Mouse (Mus musculus): ENCODE measurements around the gene Cage1.
A peak's percentile ranks its signal among the peaks of the same experiment; 100 is the strongest.

Cage1 gene

DNA sequence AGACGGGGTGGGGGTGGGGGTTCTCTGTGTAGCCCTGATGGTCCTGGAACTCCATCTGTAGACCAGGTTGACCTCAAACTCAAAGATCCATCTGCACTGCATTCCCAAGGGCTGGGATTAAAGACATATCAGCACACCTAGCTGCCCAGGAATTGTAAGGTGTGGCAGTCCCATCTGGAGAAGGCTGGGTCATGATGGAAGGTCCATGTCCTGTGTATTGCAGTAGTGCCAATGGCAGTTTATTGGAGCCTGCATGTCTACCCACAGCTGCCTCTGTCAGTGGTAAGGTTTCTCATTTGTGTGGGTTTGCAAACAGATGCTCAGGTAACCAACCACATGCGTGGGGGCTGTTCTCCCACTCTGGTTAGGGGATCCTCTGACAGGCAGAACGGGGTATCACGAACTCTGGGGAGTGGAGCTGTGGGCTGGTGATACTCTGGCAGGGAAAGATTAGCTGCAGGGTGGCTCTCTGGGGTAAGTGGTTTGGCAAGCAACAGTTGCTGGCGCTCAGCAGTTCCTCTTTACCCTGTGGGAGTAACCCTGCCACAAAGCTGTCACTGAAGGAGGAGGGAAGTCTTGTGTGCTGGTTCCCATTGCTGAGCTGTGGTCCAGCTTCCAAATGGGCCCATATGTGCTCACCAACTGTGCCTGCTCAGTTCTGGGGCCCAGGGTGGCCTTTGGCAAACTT, 27.0 kb downstream of the Cage1 start:
- no peak for DNase-seq

DNA sequence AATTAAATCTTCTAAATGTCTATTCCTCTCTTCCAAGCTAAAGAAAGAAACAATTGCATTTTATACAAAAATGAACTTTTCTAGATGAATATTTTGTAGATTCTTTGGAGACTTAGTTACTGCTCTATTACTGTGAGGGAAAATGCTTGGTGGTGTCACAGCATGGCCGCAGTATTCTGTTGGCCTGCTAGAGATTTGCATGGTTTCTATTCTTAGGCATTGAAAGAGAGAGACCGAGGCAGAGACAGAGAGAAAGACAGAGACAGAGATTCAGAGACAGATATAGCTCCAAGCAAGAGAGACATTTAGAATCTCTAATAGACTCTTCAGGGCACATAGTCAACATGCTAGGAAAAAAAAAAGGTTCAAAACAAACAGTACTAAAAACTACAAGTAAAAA, 28.9 kb downstream of the Cage1 start:
- DNase-seq, result no peak

DNA sequence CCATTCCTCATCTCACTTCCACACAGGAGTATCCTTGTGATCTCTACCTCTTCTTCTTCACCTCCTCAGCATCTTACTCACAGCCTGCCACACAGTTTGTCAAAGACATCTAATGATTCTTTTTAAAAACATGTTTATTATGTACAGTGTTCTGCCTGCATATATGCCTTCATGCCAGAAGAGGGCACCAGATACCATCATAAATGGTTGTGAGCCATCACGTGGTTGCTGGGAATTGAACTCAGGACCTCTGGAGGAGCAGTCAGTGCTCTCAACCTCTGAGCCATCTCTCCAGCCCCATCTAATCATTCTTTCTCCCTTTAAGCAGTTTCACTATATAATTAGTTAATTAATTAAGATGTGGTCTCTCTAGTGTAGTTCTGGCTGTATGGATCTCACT, 34.4 kb downstream of the Cage1 start:
- DNase-seq, result no peak

DNA sequence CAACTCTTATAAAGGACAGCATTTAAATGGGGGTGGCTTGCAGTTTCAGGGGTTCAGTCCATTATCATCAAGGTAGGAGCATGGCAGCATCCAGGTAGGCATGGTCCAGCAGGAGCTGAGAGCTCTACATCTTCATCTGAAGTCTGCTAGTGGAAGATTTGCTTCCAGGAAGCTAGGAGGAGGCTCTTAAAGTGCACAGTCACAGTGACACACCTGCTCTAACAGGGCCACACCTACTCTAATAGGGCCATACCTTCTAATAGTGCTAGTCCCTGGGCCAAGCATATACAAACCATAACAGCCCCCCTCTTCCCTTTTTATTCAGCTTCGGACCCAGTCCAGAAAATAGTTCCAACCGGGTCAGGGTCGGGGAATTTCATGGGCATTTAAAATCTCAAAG, 37.2 kb downstream of the Cage1 start:
- DNase-seq, result no peak

DNA sequence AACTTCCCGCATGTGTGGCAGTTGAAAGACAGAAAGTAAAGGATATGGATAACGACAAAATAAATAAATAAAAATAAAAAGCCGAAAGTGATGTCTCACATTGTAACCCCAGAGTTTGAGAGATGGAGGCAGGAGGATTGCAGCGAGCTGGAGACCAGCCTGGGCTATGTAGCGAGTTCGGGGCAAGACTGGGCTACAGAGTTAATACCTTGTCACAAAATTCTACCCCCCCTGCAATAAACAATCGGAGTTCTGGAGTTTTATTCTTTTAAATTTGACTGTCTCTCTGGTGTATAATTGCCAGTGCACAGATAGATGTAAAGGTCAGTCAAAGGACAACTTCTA, 42.5 kb downstream of the Cage1 start:
- DNase-seq, result no peak

DNA sequence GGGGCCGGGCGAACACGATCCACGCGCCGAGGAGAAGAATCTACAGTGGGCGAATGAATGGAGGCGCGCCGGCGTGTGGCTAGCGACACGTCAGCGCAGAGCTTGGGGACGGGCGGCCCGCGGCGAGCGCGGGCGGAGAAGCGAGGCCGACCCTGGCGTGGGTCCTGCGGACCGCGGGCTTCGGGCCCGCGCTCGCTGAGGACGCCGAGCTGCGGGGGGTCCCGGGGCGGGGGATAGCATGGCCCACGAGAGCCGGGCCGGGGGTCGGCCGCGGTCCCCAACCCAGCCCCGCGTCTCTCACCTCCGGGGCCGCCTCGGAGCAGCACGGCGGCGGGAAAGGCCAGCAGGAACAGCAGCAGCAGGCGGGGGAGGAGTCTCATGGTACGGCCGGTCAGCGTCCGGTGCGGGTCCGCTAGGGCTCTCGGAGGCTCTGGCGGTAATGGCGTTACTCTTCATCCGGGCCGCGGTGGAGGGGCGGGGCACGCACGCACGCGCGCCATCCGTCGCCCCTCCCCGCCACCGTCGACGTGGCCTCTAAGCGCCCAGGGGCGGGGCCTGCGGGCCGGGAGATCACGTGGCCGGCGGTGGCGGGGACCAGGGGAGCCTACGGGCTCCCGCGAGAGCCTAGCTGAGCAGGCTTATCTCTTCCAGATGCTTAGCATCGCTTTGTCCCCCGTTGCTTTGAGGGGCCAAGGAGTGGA, 43.0 kb downstream of the Cage1 start, which contains the start of gene Ssr1:
TSS of gene Ssr1 (minus strand) at position 514 of the 701 bp plus-strand sequence.
- DNase-seq, result peak; percentile 97

DNA sequence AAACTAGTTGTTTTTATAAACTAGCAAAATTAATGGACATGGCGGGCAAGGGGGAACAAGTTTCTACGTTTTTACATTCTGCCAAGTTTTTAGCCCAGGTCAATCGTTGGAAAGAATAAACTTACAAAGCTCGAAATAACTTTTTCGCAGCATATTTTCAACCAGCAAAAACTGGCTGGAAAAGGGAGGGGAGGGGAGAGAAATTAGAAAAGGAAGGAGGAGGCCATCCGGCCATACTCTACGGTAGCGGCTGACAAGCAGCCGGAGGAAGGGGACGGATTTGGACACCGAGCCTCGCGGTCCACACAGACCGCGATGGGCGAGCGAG, 43.5 kb downstream of the Cage1 start:
- no peak for DNase-seq

DNA sequence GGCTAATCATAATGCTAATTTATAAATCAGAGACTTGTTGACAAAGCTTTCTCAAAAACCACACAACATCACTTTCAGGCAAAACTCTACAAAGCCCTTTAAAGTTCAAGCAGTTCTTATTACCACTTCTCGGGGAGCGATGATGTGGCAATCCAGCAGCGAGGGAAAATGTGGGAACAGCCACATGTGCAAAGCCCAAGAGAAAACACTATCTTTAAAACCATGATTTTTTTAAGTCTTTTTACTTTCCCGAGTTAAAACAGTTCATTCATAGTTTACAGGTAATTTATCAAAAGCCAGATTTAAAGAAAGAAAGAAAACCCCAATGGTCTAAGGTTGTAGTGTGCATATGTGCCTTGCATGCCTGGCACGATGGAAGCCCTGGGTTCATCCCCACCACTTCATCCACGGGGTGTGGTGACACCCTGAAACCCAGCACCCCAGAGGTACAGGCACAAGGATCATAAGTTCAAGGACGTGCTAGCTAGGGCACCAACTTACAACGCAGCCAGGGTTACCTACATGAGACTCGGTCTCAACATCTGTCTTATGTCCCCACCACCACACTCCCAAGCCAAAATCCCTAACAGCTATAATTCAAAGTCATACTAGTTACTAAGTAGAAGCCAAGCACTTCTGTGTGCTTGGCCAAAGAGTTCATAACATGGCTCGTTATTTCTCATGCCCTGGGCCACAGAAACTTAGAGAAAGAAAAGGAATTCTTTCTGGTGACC, 44.1 kb downstream of the Cage1 start:
- DNase-seq, result no peak

DNA sequence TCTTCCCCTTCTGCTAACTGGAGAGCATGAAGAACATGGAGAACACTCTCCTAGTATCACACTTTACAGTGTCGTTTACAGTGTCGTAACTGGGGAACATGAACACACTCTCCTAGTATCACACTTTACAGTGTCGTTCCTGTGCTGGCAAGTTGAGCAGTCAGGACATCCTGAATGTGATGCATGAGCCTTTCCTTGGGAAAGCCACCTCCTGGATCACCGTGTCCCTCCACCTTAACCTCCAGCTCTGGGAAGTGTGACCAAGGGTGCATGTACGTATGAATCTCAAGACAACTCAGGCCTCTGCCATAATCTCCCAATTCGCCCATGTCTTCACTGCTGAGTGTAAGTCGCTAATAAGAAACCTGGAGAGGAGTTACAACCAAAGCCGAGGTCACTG, 47.2 kb downstream of the Cage1 start:
- DNase-seq, result no peak

DNA sequence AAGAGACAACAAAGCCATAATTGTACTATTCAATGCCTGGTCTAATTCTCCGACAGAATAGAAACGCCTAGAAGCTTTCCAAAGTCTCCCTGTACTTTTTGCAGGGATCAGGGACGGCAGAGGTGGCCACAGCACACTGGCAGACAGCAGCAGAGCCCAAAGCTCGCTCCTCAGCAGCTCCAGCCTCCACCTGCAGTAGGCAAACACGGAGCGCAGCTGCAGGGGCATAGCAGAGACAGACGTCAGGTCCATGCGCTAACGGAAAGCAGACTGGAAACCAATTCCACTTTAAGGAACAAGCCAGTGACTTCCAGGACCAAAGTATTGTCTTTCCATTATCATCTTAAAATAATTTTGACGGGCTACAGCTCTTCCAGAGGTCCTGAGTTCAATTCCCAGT, 50.7 kb downstream of the Cage1 start:
- DNase-seq, result no peak

DNA sequence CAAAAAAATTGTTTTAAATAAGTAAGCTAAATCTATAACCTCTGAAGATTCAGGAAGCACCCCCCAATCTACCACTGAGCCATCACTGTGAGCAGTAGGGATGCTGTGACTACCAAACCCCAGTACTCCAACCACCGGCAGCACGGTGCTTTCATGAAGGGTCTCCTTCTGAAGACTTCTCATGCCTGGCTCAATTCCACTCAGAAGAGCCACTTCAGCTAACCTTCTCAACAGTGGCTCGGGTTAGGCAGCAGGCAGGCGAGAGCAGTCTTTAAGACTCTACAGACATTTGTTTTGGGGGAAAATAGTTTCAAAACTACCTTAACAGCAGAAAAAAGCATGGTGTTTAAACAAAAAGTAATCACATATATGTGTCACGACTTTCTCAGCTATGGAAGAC, 55.8 kb downstream of the Cage1 start:
- DNase-seq, result no peak

DNA sequence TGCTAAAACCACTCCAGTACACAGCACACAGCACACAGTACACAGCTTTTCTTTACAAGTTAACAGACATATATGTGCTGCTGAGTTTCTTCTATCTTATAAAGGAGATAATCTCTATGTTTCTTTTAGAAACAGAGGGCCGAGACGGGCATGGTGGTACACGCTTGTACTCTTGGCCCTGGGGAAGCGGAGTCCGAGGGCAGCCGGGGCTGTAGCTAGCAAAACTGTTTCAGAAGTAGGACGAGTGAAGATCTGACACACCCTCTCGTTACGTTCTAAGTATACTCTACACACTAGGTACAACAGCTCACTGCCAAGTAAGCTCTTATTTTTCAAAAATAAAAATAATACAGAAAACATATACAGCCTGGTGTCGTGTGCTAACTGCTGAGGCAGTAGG, 56.5 kb downstream of the Cage1 start:
- DNase-seq, result no peak

DNA sequence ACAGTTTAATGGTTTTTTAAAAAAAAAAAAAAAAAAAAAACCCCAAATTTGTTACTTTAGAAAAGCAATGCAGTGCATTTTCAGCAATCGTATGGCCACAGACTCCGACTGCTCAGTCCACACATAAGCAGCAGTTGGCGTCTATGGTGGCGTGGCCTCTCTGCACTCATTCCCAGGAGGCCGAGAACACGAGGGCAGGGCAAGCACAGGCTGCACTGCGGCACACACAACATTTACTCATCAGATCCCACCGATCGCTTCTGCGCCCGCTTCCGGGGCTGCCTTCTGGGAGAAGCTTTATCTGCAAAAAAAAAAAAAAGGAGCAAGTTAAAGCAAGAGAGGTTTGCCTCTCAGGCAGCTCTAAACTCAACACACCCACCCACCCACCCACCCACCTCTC, 57.4 kb downstream of the Cage1 start:
- no peak for DNase-seq

DNA sequence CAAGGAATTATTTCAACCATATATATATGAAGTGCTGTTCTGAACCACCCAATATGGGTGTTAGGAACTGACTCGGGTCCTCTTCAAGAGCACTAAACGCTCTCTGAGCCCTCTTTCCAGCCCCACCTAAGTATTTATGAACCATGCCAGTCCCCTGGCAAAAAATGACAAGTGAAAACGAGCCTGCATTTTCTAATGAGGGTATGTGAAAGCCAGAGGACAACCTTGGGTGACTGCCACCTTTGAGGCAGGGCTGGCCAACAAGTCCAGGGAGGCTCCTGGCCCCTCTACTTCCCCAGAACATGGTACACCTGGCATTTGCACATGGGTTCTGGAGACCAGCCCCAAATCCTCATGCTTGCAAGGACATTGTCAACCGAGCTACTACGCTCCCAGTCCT, 62.1 kb downstream of the Cage1 start:
- DNase-seq, result no peak

DNA sequence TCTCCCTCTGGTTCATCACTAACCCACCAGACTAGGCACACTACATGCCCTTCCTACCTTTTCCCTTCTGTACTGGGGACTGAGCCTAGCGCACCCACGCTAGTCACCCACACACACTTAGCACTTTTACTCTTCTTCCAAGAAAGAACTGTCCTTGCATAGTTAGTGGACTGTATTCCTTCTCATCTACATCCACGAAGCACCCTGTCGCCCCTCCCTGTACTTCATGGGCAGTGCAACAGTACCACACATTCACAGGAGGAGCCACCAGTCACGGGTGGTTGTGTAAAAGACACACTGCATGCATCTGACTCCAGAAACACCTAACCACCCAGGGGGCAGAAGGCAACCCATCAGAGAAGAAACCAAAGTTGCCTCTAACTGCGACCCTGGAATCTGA, 62.8 kb downstream of the Cage1 start:
- no peak for DNase-seq

DNA sequence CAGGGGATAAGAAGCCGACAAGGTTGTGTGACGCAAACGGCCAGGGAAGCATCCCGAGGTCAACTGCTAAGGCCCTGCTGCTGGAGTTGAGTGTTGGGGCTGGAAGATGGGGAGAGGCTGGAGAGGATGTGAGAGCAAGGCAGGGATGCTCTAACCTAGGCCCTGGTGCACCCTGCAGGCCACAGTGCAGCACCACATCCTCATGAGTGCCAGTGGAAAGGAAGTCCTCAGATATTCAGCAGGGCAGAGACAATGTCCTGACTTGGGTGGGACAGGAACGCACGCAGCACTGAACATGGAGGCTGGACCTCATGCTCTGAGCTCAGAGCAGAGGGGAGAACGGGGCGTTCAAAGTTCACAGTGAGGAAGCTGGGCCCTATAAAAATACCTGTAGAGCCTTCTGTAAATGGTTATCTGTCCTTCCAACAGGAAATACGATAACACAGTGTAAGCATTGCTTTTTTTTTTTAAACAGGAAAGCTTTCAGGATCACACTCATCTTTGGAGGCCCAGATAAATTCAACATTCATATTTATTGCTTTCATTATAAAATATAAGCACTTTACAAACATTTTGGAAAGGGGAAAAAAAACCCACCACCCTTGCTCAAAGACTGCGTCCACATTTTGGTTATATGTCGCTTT, 65.9 kb downstream of the Cage1 start:
- no peak for DNase-seq

DNA sequence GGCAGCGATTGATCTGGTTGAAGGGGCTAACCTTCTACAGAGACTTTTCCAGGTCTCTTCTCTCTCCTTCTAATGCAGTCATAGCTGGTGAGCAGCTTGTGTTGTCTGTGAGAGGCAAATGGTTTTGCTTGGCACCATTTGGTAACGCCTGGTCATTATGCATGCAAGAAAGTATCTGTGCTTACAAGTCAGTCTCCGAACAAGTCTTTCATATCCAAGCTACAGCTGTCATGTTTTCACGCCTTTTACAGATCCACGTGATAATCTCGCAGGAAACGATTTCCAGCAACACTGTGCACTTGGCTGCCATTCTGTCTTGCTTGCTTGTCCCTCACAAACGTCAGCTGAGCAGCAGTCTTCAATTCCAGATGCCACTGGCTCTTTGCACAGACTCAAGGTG, 66.9 kb downstream of the Cage1 start:
- DNase-seq, result no peak

DNA sequence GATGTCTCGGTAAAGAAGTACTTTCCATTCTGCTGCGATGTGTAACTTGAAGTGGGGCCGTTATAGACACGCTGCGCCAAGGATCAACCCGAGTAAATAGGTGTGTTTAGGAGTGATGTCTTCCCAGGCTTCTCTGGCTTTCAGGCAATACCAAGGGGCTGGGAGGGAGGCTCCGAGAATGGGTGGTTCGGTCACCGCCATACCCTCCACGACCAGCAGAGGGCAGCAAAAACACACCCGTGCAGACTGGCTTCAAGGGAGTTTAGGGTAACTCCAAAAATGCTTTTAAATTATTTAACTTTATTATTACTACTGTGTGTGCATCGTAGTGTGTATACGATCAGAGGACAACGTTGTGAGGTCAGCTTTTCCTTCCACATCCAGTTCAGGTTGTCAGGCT, 67.5 kb downstream of the Cage1 start:
- DNase-seq, result peak; percentile 83

DNA sequence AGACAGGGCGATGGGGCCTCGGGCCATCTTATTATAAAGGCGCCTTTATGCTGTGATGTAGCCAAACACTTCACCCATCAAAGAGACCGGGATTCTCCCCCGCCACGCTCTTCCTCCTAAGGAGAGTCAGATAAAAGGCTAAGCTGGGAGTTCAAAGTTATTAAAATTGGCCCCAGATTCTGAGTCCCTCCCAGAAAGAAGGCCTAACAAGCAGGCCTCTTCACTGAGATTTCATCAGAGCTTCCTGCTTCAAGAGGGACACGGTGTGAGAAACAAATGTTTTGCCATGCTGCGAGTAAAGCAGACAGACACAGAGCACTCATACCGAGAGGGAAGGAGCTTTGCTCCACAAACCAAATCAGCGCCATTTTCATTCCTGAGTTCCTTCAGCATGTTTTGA, 69.3 kb downstream of the Cage1 start:
- DNase-seq, result no peak

DNA sequence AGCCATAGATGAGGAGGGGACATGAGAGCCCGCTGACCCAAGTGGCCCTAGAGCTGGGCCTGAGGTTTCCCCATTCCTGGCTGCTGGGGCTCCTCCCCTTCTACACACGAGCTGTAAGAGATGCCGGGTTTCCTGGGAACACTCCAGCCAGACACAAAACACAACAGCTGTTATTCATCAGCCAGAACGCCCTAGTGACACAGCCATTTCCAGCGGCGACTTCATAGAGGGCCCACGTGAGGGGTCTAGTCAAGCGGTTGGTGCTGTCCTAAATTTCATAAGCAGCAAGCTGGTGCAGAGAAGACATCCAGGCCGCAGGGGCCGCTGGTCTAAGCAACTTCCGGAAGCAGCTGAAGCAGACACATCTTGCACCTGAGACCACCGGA, 69.8 kb downstream of the Cage1 start:
- no peak for DNase-seq

DNA sequence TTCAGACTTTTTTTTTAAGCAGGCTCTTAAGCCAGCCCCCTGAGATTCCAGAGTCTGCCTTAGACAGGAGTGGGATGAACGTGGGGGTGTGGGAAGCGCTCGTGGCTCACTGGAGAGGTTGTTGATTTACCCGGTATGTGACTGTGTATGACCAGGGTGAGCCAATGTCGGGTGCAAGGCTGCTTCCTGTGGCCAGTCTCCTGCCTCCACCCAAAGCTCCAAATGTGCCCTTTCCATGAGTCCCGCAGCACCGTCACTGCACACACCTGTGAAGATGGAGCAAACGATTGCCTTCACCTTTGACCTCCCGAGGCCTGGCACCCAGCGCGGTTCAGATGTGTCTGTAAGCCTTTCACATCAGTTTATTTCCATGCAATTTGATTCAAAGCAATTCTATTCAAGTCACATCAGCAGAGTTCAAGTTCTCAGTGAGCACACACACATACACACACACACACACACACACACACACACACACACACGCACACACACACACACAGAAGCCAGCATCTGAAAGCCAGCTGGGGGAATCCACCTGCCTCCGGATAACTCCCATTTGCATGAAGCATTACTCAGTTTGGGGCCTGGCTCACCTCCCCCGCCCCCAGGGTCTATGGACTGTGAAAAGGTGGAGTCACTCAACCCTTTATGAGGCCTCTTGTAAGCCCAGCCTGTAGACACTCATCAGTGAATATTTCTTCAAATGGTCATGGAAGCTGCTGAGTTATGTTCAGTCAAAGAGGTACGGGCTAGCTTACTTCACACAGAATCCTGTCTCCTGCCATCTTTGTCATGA, 70.4 kb downstream of the Cage1 start:
- no peak for DNase-seq

DNA sequence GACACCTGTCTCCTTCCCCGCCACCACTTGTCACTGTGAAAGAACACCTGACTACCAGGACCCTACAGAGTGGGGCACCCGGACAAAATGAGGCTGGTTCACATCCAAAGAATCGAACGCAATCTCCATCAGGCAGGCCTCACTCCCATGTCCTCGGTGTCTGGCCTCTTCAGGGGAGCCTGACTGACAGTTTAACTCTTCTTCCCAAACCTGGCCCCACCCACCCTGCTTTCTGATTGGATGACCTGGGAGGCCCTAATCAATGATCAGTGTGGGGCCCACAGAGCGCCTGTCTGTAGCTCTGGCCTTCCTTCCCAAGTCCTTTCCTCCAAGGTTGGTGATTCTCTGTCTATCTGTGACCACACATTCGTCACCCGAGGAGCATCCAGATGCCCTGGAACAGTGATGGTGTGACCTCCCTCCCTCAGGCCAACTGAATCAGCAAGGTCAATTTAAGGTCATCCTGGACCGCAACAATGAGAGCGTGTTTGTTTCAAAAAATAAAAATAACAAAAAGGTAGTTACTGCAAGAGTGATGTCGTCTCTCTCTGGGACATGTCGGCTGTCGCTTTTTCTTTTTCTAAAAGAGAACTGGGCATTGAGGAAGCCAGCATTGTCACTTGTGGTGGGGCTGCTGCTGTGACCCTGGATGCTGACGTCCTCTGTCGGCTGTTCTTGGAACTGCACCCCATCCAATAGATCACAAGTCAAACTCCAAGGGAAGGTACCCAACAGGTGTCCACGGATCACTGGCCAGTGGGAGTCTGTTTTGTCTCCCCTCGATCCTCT, 71.5 kb downstream of the Cage1 start:
- DNase-seq, result no peak
